Mouse (Mus musculus) heart, postnatal 14 days (tissue): ENCODE measurements at regions not wholly inside any gene's neighbourhood (a gene's known extent, or its start where the extent isn't known, plus 50 kb on each side); places are given as distances from the start of the nearest gene placed in this dataset.
"Not testable (repeated sequence)": the region's sequence is repeated elsewhere in the genome, so short reads cannot be mapped to it uniquely, and the experiment has no call there.

ENCODE experiments used
- DNase-seq, 2 experiments: peaks; one replicate each; pipeline ENCODE4 v3.0.0; 2021 to 2022
- intact Hi-C: fragments of 180-260 bp; cut with DNase I; formaldehyde crosslinking; loops from one replicate; pipeline ENCODE4 v1.15.1; 2025

DNA sequence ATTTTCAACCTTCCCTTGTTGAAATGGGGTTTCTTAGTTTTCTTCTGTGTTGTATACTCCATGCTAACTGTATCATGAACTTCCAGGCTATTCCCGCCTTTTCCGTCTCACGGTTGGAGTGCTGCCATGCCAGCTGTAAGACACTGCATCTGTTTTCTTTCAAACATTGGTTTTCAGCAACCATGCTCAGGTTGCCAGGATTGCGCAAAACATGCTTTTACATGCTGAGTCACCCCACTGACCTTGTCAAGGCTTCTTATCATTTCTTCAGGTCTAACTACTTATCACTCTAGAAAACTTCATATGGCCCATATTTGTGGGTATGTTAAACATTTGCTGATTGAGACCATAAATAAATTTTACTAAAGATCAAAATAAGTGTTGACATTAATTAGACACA is 551.2 kb downstream of the Tlr4 start:
- intact Hi-C loops = no loop called here
- no peak for DNase-seq

DNA sequence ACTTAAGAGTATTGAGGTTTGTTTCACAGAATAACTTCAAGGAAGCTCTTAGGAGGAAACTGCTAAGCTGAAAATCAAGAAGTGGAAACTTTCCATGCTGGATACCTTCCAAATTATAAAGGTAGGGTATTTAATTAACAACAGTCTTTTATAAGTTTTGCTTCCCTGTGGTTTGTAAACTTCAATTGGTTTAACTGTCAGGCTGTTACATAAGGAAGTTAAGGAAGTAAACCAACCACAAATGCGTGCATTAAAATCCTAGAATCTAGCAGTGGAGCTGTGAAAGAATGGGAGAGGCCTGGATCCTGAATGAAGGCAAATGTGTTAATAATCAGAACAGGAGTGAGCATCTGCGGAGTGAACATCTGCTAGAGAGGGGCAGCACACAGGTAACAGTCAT is 560.5 kb downstream of the Tlr4 start:
- no peak for DNase-seq
- intact Hi-C loops = no loop called here

DNA sequence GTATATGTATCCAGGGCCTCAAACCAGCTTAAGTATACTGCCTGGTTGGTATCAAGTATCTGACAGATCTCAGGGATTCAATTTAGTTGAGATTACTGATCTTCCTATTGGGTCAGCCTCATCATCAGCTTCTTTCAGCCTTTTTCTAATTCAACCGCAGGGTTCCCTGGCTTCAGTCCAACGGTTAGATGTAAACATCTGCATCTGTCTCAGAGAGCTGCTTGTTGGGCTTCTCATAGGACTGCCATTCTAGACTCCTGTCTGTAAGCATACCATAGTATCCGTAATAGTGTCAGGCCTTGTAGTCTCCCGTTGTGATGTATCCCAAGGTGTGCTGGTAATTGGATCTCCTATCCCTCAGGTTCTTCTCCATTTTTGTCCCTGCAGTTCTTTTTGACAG is 575.6 kb downstream of the Tlr4 start:
- intact Hi-C loops = no loop called here
- DNase-seq = no peak

DNA sequence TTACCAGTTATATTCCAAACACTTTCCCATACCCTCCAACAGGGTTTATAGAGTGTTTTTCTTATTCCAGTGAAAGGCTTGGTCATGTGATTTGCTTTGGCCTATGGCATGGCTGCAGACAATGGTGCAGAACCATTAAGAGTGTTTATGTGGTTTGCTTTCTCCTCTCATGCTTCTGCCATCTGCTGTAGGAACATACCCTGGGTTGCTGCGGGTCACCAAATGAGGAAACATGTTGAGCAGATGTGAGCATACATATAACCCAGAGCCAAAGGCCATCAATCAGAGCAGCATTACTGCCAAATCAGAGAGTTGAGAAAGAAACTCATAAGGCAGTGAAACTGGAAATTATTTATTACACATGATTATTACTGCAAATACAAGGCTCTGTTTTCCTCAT is 596.7 kb downstream of the Tlr4 start:
- intact Hi-C loops = no loop called here
- DNase-seq = no peak

DNA sequence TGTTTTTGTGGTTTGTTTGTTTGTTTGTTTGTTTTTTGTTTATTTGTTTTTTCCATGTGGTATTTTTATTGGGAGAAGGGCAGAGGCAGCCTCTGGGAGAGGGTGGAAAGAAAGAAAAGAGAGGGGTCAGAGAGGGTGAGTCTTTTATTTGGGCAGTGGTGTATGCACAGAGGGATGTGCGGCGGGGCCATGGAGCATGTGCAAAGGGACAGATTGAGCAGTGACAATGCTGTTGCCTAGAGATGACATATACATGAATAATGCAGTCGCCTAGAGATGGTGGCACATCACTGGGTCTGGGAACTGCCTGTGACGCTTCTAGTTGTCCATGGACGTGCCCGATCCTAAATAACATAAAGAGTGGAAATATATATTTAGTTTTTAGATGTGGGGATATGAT is 598.3 kb downstream of the Tlr4 start:
- no peak for DNase-seq
- intact Hi-C loops = no loop called here

DNA sequence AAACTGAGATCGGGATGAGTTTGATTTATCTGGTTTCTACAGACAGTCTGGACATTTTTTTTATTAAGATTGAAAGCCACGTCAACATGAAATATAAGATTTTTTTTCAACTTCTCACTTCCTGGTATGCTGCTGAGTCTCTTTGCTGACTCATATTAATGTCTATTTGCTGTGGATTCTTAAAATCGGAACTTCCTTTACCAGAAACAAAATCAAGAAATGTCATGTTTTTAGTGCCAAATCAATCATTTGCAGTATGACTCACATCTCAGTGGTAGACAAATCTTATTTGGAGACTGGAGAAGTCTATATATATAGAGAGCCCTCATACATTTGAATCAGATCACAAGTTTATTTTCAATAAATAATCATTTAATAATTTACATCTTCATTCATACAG is 620.5 kb downstream of the Tlr4 start:
- intact Hi-C loops = no loop called here
- no peak for DNase-seq

DNA sequence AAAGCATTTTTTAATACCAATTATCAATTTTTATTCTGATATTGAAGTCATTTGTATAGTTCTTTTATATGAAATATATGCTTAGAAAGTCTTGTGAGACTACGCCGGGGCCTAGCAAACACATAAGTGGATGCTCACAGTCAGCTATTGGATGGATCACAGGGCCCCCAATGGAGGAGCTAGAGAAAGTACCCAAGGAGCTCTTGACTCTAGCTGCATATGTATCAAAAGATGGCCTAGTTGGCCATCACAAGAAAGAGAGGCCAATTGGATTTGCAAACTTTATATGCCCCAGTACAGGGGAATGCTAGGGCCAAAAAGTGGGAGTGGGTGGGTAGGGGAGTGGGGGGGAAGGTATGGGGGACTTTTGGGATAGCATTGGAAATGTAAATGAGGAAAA is 632.5 kb downstream of the Tlr4 start:
- intact Hi-C loops, DNase-seq: not testable (repeated sequence)

DNA sequence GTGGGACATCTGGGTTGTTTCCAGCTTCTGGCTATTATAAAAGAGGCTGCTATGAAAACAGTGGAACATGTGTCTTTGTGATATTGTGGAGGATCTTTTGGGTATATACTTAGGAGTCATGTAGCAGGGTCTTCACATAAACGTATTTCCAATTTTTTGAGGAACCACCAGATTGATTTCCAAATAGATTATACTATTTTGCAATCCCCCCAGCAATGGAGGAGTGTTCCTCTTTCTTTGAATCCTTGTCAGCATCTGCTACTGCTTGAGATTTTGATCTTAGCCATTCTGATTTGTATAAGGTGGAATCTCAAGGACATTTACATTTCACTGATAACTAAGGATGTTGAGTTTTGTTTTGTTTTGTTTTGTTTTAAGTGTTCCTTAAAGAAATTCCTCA is 645.6 kb downstream of the Tlr4 start:
- intact Hi-C loops = no loop called here
- no peak for DNase-seq

DNA sequence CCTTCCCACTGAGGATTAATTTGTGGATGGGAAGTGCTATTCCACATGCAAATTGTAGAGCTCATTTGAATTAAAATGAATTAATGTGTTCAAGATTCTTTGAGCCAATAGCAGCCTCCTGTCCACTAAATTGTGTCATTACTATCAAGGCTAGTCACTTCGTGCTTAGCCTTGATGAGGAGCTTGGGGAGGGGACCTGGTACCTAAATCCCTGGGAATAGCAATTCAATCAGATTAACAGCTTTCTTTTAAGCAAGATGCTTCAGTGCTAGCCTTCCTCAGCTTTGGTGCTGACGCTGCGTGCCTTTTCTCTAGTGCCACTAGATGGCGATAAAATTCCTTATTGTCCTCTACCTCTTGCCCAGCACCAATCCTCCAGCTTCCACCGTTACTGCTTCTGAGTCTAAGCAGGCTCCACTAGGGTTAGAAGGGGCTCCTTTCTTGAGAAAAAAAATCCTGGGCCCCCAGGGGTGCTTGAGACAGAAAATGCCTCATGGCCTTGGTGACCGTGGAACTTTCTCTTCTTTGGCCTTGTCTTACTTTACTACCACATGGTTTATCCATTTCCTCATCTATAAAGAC is 650.0 kb downstream of the Tlr4 start:
- intact Hi-C loops = loop anchor here (5.0 kb wide), 1 partner anchor 1370 kb away; no protein-coding TSS in a partner anchor
- peak in 1 of 2 experiments; percentile 4 for DNase-seq

DNA sequence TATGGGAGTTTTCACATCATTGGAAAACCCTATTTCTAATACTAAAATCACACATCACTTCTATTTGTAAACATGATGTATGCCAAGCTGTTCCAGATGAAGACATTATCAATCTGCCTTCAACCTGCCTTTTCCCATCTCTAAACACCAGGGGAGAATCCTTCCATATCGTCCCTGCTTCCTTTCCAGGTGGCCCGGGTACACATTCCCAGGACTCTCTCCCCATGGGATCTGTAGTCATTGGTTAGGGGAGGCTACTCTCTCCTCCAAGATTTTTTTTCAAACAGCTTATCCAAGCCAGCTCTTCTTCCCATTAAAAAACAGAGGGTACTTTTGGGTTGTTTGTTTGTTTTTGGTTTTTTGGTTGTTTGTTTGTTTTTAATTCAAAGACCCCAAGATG is 650.7 kb downstream of the Tlr4 start:
- intact Hi-C loops = loop anchor here (5.0 kb wide), 1 partner anchor 1369 kb away; no protein-coding TSS in a partner anchor
- DNase-seq = no peak

DNA sequence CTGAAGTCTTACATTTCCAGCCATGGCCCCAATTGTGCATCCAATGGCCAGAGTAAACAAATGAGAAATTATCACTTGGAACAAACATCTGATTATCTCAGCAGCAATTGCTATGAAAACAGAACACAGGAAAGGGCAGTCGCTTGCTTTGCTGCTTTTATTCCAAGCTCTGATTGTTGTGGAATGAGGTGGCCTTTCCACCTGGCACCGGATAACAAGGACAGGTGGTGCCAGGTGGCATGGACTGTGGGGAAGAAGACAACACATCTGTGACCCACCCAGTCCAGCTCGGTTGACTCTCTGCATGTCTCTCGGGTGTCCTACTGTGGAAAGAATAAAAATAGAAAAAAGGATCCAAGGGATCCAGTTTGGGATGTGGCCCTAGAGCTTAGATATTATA is 694.9 kb downstream of the Tlr4 start:
- intact Hi-C loops = no loop called here
- no peak for DNase-seq

DNA sequence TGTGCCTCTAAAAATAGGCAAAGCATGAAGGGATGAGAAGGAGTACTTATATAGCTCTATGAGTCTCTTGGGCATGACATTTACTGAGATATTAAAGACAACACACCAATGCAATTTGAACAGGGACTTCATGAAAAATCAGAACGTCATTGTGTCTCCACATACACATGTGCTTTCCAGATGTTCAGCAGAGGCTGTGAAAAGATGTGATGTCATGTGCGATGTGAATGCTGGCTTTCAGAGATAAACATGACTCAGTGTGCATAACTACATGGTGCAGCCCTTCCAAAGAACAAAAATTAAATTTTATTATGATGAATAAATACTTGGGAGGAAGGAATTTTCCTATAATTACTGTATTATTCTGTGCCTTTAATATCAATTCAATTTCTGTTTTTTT is 695.8 kb downstream of the Tlr4 start:
- intact Hi-C loops = no loop called here
- DNase-seq = no peak

DNA sequence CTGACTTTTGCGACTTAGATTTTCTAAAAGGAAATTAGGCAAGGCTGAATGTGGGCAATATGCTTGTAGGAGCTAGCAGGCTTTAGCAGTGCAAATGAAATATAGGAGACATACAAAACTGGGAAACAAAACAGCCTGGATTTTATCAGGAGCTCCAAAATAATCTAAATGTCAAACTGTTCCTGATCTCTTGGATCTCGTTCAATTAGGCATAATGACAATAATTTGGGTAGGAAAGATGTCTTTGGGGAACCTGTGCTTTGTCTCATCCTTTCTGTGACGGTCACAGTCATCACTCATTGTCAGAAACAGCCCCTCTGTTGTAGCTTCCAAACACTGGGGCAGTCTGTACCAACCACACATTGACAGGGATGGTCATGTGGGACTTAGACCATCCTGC is 702.2 kb downstream of the Tlr4 start:
- no peak for DNase-seq
- intact Hi-C loops = no loop called here

DNA sequence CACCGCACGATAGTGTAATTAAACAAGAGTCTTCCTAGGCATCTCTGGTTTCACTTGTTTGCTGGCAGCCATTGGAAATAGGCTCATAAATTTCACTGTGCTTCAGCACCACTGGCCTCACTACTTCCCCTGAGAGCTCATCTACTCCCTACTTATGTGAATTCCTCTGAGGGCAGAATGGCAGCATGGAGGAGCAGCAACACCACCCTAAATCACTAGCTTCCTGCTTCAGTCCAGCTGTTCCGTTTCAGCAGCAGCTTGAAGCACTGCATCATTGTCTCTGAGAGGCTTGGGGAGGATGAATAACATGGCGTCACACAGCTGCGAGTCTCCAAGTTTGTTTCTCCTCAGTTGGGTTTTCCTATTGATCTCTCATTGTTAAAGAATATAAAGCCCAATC is 712.1 kb downstream of the Tlr4 start:
- no peak for DNase-seq
- intact Hi-C loops = no loop called here

DNA sequence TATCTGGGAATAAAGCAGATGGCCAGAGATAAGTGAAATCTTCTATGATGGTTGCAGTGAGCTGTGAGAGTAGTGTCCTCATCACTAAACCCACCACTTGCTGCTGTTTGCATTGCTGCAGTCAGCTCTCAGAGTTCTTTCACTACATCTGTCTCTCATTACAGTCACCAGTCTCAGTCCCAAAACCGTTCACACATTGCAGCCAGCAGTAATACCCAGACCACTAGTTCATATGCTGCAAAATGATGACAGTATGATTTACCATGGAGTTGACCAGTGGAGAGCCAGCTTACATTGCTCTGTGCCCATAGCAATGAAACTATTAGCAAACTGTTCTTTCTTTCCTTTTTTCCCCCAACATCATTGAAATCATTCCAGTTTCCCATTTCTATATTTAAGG is 718.6 kb downstream of the Tlr4 start:
- intact Hi-C loops = no loop called here

DNA sequence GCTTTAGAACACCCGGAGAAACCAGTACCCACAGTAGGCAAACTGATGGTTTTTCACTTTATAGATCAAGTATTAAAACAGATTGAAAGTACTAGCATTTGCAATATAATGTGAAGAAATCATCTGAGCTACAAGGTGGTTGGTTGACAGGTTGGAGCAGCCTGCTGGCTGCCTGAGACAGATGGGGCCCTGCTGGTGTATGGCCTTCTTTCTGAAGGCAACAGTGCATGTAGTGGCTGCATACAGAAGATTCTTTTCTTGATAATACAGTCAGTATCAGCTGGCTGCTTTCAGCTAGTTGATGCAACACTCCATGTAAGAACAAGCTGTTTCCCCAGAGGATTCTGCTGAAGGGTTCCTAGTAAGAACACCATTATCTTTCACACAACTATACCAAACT is 720.6 kb downstream of the Tlr4 start:
- intact Hi-C loops = no loop called here
- no peak for DNase-seq

More for the DNA sequence above, 718.6 kb downstream of the Tlr4 start:
- no peak for DNase-seq

DNA sequence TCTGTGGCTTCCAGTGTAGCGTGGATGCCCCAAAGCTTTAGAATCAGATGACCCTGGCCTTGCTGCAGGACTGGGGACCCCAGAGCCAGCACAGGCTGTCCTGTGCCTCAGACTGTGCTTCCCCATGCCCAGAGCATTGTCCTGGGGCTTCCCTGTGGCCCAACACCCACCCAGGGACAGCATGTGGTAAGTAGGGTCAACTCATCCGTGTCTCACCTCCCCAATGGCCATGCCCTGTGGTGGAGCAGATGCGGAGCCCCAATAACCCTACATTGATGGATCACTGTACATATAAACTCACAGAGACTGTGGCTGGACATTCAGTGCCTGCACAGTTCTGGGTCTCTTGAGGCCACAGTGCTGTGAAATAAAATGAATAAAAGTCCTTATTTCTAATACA is 726.1 kb downstream of the Tlr4 start:
- DNase-seq = no peak
- intact Hi-C loops = no loop called here

DNA sequence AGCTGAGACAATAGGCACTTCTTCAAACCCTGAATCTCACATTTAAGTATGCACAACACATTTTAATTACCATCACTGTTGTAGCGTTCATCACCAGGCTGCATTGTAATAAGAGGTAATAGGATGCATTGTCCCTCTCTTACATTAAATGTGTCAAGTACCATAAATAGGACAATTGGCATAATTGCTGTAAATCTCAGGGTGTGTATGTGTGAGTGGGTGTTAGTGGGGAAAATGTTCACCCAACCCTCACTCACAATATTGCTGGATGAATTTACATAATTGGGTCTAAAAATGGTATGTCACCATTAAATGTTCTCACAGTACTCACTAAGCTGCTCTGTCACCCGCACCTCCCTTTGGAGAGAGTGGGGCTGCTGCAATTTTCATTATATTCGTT is 747.4 kb downstream of the Tlr4 start:
- intact Hi-C loops = no loop called here

DNA sequence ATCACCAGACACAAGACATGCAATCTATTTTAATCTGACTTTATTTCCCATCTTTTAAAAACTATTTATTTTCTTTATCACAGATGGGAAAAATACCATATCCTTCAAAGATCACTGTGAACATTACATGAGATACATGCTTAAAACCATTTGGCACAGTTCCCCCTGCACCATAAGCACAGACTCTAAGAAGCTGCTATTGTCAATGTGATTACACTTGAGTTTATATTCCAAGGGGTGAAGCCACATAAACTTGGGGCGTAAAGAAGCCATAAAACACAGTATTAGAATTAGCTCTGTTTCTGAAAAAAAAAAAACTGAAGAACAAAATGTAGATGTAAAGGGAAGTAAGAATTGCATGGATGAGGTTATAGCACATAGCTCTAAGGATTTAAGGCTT is 762.1 kb downstream of the Tlr4 start:
- no peak for DNase-seq
- intact Hi-C loops = no loop called here

More for the DNA sequence above, 747.4 kb downstream of the Tlr4 start:
- no peak for DNase-seq

DNA sequence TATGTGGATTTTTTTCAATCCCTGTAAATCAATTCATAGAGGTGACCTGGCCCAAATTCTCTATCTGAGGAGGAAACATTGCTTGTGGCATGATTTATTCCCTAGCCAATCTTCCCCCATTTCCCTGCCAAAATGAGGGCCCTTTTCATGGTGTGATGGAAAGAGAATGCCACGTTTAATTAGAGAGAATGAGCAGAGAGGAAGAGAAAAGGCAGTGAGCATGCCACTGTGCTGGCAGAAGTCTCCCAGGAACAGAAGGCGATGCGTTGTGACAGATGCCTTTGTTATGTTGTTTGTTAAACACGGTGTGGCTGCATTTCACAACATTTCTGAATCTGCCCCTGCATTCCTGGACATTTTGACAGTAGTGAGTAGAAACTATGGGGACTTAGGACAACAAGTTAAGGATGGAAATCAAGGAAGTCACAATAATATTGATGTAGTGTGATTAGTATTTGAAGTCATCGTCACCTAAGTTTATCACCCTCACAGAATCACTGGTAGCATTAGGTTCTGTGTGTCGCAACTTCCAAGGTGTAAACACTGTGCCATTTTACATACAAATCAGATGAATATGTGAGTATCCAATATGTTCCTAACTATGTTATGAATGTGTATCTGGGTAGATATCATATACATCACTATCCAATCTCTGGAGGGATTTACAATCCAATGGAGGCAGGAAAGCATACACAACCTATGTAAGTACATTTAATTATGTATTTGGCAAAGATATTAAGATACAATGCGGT is 762.8 kb downstream of the Tlr4 start:
- intact Hi-C loops = no loop called here
- no peak for DNase-seq

DNA sequence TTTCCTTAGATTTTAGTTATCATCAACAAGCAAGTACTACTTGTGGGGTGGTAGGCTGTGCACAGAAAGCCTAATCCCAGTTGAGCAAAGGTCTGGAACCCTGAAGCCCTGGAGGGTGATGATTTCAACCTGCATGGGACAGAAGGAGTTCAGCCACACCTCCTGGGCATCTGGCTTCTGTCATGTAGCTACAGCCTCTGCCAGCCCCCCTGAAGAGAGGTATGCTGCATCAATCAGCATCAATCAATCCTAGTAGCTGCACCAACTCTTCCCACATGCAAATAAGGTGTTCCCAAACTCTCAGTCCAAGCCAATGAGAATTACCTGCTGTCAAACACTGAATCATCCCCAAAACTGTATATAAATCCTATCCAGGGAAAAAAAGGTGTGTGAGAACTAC is 779.8 kb downstream of the Tlr4 start:
- no peak for DNase-seq
- intact Hi-C loops = no loop called here

DNA sequence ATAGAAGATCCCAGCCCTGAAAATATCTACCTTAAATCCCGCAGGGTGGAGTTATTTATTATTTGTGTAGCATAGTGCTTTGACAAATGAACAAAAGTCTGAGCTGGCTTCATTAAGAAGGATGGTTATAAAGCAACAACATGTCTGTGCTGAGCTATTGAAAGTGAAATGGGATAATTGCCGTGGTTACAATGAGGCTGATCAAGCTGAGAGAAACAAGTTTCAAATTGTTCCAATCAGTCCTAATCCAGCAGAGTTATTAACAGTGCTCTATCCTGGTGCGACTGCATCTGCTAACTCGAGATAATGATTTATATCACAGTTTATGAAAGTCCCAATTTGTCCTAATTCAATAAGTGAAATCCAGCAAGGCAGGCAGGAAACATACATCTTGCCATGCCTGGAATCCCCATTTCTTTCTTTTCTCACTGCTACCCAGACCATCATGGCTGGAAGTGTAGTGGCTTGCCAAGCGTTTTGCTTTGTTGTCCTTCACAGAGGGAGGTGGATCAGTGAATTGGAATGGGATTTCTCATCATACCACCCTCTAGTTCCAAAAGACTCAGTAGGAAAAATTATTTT is 787.2 kb downstream of the Tlr4 start:
- intact Hi-C loops = no loop called here
- no peak for DNase-seq
